Mouse (Mus musculus): ENCODE data around the gene Slc17a7. TPM values are rescaled to one million over a fixed set of nuclear protein-coding genes. Genes with fewer than 3 reads are reported as not detected.

Gene Slc17a7
- total and polyA plus RNA-seq, 3 experiments: 0.11 TPM; not detected in 2

DNA sequence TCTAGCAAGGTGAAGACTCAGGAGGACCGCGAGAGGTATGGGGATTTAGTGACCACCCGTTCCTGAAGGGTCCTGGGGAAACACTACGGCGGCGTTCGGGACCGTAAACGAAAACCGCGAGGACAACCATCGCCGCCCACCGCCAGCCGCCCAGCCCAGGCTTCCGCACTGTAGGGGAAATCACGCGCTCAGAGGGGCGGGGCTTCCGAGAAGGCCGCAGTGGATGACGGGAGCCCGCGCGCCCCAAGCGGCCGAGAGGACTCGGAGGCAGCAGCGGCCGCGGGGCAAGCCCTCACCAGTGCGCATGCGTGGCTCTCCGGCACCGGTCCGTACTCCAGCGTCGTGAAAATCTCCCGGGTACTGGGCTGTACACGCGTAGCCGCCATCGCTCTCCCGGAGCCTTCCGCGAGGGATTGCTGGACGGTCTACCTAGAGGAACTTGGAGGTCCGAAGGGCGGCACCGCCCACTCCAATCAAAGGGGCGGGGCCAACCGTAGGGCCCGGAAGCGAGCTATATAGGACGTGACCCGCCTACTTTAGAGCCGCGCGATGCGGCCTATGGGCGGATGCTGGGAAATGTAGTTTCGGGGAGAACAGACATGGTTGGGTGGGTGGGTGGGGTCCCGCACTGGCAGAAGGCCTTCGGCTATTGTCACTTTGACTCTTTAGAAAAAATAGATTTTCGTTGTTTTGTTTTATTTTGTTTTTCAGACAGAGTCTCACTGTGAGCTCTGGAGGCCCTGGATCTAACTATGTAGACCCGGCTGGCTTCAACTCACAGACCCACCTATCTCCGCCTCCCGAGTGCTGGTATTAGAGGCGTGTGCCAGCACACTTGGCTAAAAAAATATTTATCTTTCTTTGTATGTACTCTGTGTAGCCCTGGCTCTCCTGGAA lies 9.4 kb upstream of the Slc17a7 start, which contains the start of the genes Pih1d1 and Aldh16a1 (continued):
- TF ChIP-seq MEF2A (IDR thresholded peaks at IDR 0.05; ENCODE audit: borderline replicate concordance, low read depth, low read length) (no peak; the same call in 1 of the 2 replicates), POLR2A (IDR thresholded peaks at IDR 0.05; ENCODE audit: low read depth, low read length) (peak; percentile 89), TBP (conservative IDR thresholded peaks at IDR 0.05; ENCODE audit: low read depth, low read length) (peak; percentile 81), RAD21 (IDR thresholded peaks at IDR 0.05; ENCODE audit: low read depth, low read length) (no peak), MAZ (IDR thresholded peaks at IDR 0.05; ENCODE audit: low read depth, low read length) (0 out of 2 replicates have a peak, but pooled peaks have one; percentile 16), ZKSCAN1 (IDR thresholded peaks at IDR 0.05; ENCODE audit: borderline replicate concordance, low read depth, low read length) (no peak), MAFK (IDR thresholded peaks at IDR 0.05; ENCODE audit: insufficient replicate concordance, low read length) (no peak), ELF1 (IDR thresholded peaks at IDR 0.05; ENCODE audit: low read depth, low read length) (peak; percentile 92), USF2 (conservative IDR thresholded peaks at IDR 0.05; ENCODE audit: low read depth, low read length) (no peak; the same call in 1 of the 2 replicates), ETS1 (conservative IDR thresholded peaks at IDR 0.05; ENCODE audit: low read depth, low read length) (no peak), UBTF (IDR thresholded peaks at IDR 0.05; ENCODE audit: low read depth, low read length) (no peak), CTCF (conservative IDR thresholded peaks at IDR 0.05 in 1 of 2, IDR thresholded peaks at IDR 0.05 in 1 of 2; ENCODE audit: low read depth in 2 of 2, low read length in 2 of 2) (peak in 1 of 2 experiments; percentile 50; a peak in 2 of 4 replicates), MAX (IDR thresholded peaks at IDR 0.05; ENCODE audit: low read length) (peak; percentile 8; the same call in 1 of the 2 replicates), IRF4 (IDR thresholded peaks at IDR 0.05; ENCODE audit: low read depth, low read length) (no peak), USF1 (IDR thresholded peaks at IDR 0.05; ENCODE audit: low read depth, low read length) (peak; percentile 59), E2F4 (IDR thresholded peaks at IDR 0.05; ENCODE audit: insufficient replicate concordance, low read depth, low read length) (0 out of 2 replicates have a peak, but pooled peaks have one; percentile 16), KAT2A (IDR thresholded peaks at IDR 0.05; ENCODE audit: insufficient replicate concordance, low read length) (peak; percentile 85; the same call in 1 of the 2 replicates)

DNA sequence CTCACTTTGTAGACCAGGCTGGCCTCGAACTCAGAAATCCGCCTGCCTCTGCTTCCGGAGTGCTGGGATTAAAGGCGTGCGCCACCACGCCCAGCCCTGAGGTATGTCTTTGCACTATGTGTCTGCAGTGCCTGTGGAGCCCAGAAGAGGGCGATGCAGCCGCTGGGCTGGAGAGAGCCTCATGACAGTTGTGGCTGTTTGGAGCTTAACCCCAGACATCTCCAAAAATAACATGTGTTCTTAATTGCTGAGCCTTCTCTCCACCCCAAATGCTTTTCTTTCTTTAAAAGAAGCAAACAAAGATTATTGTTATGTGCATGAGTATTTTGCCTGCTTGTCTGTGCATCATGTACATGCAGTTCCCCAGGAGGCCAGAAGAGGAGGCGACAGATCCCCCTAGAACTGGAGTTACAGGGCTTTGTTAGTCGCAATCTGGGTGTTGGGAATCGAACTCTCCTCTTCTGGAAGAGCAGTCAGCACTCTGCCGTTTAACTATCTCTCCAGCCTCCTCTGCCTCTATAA lies 8.7 kb upstream of the Slc17a7 start:
- Histone ChIP-seq H3K36me3 (replicated peaks in 1 of 2; ENCODE audit: control insufficient read depth in 1 of 2, insufficient read depth in 1 of 2, low read length in 1 of 2) (peaks cover 0 to 43% of the 10 kb centered on the region in 2 experiments), H3K9me3 (replicated peaks; ENCODE audit: low read length) (no peaks in the 10 kb centered on the region), H3K4me2 (ENCODE audit: insufficient read depth, low read depth, poor library complexity, severe bottlenecking) (peak overlapping the region; percentile 11; the same call in 1 of the 2 replicates), H3K27me3 (replicated peaks) (no peaks in the 10 kb centered on the region), H3K27ac (ENCODE audit: insufficient read depth, low read depth) (no peak overlapping the region), H3K4me3 (replicated peaks in 1 of 3; ENCODE audit: low read depth in 2 of 3, low read length in 2 of 3, poor library complexity in 1 of 3) (peak overlapping the region in 2 of 3 experiments; percentile 62 to 74), H3K9ac (ENCODE audit: insufficient read depth, low read depth) (peak overlapping the region; percentile 48), H3K4me1 (ENCODE audit: control insufficient read depth in 1 of 2, insufficient read depth in 2 of 2) (peaks cover 5 to 30% of the 10 kb centered on the region in 2 experiments), H3K79me2 (replicated peaks; ENCODE audit: control insufficient read depth, extremely low read depth, insufficient read depth, poor library complexity, severe bottlenecking) (no peaks in the 10 kb centered on the region)
- in situ Hi-C loops (cut with MboI; ENCODE audit: low pct_ligation_motif_present, low pct_unique_long_range_greater_than_20kb, low sequenced_read_pairs) (no loop called here), dilution Hi-C loops (cut with MboI; ENCODE audit: extremely low pct_ligation_motif_present, extremely low pct_unique_long_range_greater_than_20kb, low sequenced_read_pairs) (no loop called here)
- TF ChIP-seq MAFK (IDR thresholded peaks at IDR 0.05; ENCODE audit: insufficient replicate concordance, low read length): no peak
- TF ChIP-seq POLR2A (IDR thresholded peaks at IDR 0.05; ENCODE audit: low read depth, low read length): no peak
- TF ChIP-seq NRF1 (IDR thresholded peaks at IDR 0.05; ENCODE audit: low read depth, low read length): no peak
- TF ChIP-seq ZNF384 (IDR thresholded peaks at IDR 0.05; ENCODE audit: low read depth, low read length): no peak
- TF ChIP-seq USF2 (conservative IDR thresholded peaks at IDR 0.05; ENCODE audit: low read depth, low read length): no peak
- no peak for TF ChIP-seq PAX5 (IDR thresholded peaks at IDR 0.05; ENCODE audit: low read length)
- 0 out of 2 replicates have a peak, but pooled peaks have one; percentile 17 for TF ChIP-seq SMC3 (IDR thresholded peaks at IDR 0.05; ENCODE audit: low read depth, low read length)
- TF ChIP-seq UBTF (IDR thresholded peaks at IDR 0.05; ENCODE audit: low read depth, low read length): no peak
- peak; percentile 7 for TF ChIP-seq RAD21 (IDR thresholded peaks at IDR 0.05; ENCODE audit: low read depth, low read length)
- TF ChIP-seq CTCF (conservative IDR thresholded peaks at IDR 0.05 in 1 of 2, IDR thresholded peaks at IDR 0.05 in 1 of 2; ENCODE audit: low read depth in 2 of 2, low read length in 2 of 2): peak; percentile 49 to 64
- TF ChIP-seq ZKSCAN1 (IDR thresholded peaks at IDR 0.05; ENCODE audit: borderline replicate concordance, low read depth, low read length): no peak
- TF ChIP-seq CHD1 (IDR thresholded peaks at IDR 0.05; ENCODE audit: low read depth, low read length): no peak
- TF ChIP-seq KAT2A (IDR thresholded peaks at IDR 0.05; ENCODE audit: insufficient replicate concordance, low read length): no peak
- DNase-seq (ENCODE audit: extremely low read depth): peak; percentile 75
